Mouse (Mus musculus): Measurements from ENCODE around the gene Kat8.
A peak's percentile ranks its signal among the peaks of the same experiment; 100 is the strongest.
"Not testable (repeated sequence)": the region's sequence is repeated elsewhere in the genome, so short reads cannot be mapped to it uniquely, and the experiment has no call there.

Gene Kat8

GRCm38 (mm10) chr7:127931351-127932135 lies 19.2 kb downstream of the Kat8 start:
- DNase-seq (ENCODE audit: low spot score in 2 of 2) = peak in 1 of 2 experiments; percentile 50

- DNase-seq (ENCODE audit: low spot score in 2 of 2) = peak in 1 of 2 experiments; percentile 44
Observed at GRCm38 (mm10) chr7:127932273-127933031, 20.1 kb downstream of the Kat8 start.

- no peak for DNase-seq (ENCODE audit: low spot score in 2 of 2)
Observed at GRCm38 (mm10) chr7:127934075-127934474, 21.8 kb downstream of the Kat8 start.

GRCm38 (mm10) chr7:127935028-127935722 lies 22.9 kb downstream of the Kat8 start:
- DNase-seq (ENCODE audit: low spot score in 2 of 2) = peak; percentile 92 to 94

- DNase-seq (ENCODE audit: low spot score in 2 of 2) = no peak
Observed at GRCm38 (mm10) chr7:127935748-127936159, 23.4 kb downstream of the Kat8 start.

GRCm38 (mm10) chr7:127936216-127936884 lies 24.0 kb downstream of the Kat8 start:
- DNase-seq (ENCODE audit: low spot score in 2 of 2) = no peak

GRCm38 (mm10) chr7:127942097-127942496 lies 29.8 kb downstream of the Kat8 start:
- not testable (repeated sequence) for DNase-seq (ENCODE audit: low spot score in 2 of 2)

GRCm38 (mm10) chr7:127944614-127945013 lies 32.3 kb downstream of the Kat8 start:
- no peak for DNase-seq (ENCODE audit: low spot score in 2 of 2)

GRCm38 (mm10) chr7:127946470-127947023 lies 34.2 kb downstream of the Kat8 start, which contains the start of gene Prss36:
Prss36 (minus strand) TSS chr7:127946725.
- no peak for DNase-seq (ENCODE audit: low spot score in 2 of 2)

GRCm38 (mm10) chr7:127952864-127953581 lies 40.7 kb downstream of the Kat8 start:
- no peak for DNase-seq (ENCODE audit: low spot score in 2 of 2)

GRCm38 (mm10) chr7:127959364-127959763 lies 47.0 kb downstream of the Kat8 start:
- no peak for DNase-seq (ENCODE audit: low spot score in 2 of 2)

- no peak for DNase-seq (ENCODE audit: low spot score in 2 of 2)
Observed at GRCm38 (mm10) chr7:127966371-127966918, 54.1 kb downstream of the Kat8 start.

GRCm38 (mm10) chr7:127967004-127967921 lies 54.9 kb downstream of the Kat8 start, which contains the start of gene Fus:
Fus (plus strand) TSS chr7:127967457.
- DNase-seq (ENCODE audit: low spot score in 2 of 2) = peak; percentile 90 to 96

- DNase-seq (ENCODE audit: low spot score in 2 of 2) = peak; percentile 59 to 61
Observed at GRCm38 (mm10) chr7:127967922-127968828, 55.9 kb downstream of the Kat8 start.

GRCm38 (mm10) chr7:127974413-127974930 lies 62.2 kb downstream of the Kat8 start:
- DNase-seq (ENCODE audit: low spot score in 2 of 2) = no peak

Measured in urinary bladder, adult 18-20 months (tissue).